Mouse (Mus musculus): ENCODE data around the gene Aldh16a1.
A peak's percentile ranks its signal among the peaks of the same experiment; 100 is the strongest.
"Not testable (repeated sequence)": the region's sequence is repeated elsewhere in the genome, so short reads cannot be mapped to it uniquely, and the experiment has no call there.

Gene Aldh16a1

GRCm38 (mm10) chr7:45179469-45179868, 25.1 kb upstream of the Aldh16a1 start, which contains the start of gene Gfy:
Gene Gfy, minus strand, starts transcription at chr7:45179569.
- no peak for DNase-seq (ENCODE audit: low spot score in 2 of 2)

DNA sequence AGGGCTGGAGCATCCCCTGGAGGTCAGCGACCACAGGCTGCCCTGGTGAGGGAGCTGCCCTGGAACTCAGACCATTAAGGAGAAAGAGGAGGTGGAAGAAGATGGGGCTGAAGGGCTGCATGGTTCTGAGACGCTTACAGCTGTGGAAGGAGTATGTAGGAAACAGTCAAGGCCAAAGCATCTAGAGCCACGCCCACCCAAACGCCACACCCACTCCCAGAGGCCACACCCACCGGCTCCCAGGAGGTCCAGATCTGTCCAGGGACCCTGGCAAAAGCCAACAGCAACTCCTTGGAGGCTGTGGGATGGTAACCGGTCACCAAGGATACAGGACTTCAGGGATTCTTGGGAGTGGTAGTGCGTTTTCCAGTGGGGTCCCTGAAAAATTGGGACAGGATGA, 24.2 kb upstream of the Aldh16a1 start:
- DNase-seq (ENCODE audit: low spot score in 2 of 2) = no peak

GRCm38 (mm10) chr7:45176356-45176755, 22.0 kb upstream of the Aldh16a1 start:
- DNase-seq (ENCODE audit: low spot score in 2 of 2) = no peak

DNA sequence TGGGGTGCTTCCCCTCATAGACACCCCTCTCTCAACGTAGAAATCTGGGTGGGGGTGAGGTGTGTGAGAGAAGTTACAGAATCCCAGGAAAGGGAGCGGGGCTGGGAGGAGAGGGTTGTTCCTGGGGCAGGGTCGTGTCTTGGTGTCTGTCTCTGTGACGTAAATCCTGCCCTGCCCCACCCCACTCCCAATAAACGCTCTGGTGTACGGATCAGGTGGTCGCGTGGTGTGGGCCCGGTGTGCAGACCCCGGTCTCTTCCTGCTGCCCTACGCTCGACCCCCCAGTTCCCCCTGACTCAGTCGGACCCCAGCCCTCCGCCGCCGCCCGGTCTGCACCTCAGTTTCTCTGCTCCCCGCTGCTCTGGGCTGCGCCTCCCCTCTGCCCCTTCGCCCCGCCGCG, 21.5 kb upstream of the Aldh16a1 start:
- no peak for DNase-seq (ENCODE audit: low spot score in 2 of 2)

GRCm38 (mm10) chr7:45175398-45175797, 21.0 kb upstream of the Aldh16a1 start:
- DNase-seq (ENCODE audit: low spot score in 2 of 2) = no peak

- no peak for DNase-seq (ENCODE audit: low spot score in 2 of 2)
Measured at GRCm38 (mm10) chr7:45174567-45175280, 20.3 kb upstream of the Aldh16a1 start.

DNA sequence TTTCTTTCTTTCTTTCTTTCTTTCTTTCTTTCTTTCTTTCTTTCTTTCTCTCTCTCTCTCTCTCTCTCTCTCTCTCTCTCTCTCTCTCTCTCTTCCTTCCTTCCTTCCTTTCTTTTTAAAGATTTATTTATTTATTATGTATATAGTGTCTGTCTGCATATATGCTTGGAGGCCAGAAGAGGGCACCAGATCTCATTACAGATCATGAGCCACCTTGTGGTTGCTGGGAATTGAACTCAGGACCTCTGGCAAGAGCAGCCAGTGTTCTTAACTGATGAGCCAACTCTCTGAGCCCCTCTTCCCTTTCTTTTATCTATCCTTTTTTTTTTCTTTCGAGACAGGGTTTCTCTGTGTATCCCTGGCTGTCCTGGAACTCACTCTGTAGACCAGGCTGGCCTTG, 19.4 kb upstream of the Aldh16a1 start:
- DNase-seq (ENCODE audit: low spot score in 2 of 2) = not testable (repeated sequence)

DNA sequence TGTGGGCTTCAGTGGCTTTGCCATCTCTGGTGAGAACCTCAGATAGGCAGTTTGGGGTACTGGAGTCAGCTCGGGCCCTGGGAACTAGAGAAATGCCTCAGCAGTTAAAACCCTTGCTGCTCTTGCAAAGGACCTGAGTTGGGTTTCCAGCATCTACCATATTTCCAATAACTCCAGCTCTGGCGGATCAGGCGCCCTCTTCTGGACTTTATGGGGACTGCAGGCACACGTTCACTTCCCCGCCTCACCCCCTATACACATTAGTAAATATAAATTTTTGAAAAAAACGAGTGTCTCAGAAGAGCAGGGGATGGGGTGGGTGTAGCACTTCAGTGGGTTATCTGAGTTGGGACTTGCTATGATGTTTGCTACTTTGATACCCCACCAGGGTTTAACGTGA, 18.6 kb upstream of the Aldh16a1 start:
- no peak for DNase-seq (ENCODE audit: low spot score in 2 of 2)

GRCm38 (mm10) chr7:45169495-45169894, 15.1 kb upstream of the Aldh16a1 start:
- DNase-seq (ENCODE audit: low spot score in 2 of 2) = no peak

GRCm38 (mm10) chr7:45168656-45169055, 14.3 kb upstream of the Aldh16a1 start:
- no peak for DNase-seq (ENCODE audit: low spot score in 2 of 2)

GRCm38 (mm10) chr7:45167761-45168445, 13.5 kb upstream of the Aldh16a1 start:
- no peak for DNase-seq (ENCODE audit: low spot score in 2 of 2)

DNA sequence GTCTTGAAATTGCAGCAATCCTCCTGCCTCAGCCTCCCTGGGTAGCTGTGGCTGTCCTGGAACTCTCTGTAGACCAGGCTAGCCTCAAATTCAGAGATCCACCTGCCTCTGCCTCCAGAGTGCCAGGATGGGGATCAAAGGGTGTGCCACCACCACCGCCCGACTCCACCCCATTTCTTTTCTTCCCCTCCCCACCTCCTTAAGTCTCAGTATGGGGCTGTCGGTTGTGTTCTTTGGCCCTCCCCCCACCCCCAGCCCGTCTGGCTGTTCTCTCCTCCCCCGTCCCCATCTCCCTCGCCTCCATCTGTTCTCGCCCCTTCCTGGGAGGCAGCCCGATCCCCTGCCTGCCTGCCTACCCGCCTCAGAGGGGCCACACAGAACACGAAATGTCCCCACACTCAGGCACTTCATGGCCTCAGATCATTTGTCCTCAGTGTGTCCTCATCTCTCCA, 12.6 kb upstream of the Aldh16a1 start:
- no peak for DNase-seq (ENCODE audit: low spot score in 2 of 2)

DNA sequence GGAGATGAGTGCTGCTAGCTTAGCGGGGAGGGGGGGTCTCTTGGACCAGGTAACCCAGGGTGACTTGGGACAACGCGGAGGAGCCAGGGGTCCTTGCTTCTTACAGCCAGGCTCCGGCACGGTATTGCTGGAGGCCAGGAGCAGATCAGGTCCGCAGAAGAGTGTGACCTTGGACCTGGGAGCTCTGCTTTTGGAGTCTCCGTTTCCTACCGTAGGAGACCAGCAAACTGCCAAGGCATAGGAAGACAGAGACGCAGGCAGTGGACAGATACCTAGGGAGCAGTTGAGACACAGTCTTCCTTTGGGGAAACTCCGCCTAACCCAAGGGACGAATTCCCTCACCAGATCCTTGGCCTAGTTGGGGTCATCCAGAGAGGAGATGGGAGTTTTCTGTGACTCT, 11.3 kb upstream of the Aldh16a1 start:
- no peak for DNase-seq (ENCODE audit: low spot score in 2 of 2)

DNA sequence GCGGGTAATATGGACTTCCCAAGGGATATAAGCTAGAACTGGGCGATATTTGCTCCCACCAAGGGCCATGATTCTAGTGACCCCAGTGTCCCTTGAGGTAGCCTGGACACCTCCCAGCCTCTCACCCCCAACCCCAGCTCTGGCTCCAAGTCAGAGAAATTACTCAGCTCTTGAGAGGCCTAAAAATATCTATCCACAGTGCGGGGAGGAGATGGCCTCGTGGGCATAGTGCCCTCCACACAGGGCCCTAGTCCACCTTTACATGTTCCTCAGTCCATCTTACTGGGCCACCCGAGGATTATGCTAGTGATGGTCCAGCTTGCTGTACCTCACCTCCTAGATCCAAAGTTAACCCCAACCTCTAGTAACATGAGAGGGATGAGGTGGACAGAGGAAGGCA, 10.4 kb upstream of the Aldh16a1 start:
- DNase-seq (ENCODE audit: low spot score in 2 of 2) = no peak

DNA sequence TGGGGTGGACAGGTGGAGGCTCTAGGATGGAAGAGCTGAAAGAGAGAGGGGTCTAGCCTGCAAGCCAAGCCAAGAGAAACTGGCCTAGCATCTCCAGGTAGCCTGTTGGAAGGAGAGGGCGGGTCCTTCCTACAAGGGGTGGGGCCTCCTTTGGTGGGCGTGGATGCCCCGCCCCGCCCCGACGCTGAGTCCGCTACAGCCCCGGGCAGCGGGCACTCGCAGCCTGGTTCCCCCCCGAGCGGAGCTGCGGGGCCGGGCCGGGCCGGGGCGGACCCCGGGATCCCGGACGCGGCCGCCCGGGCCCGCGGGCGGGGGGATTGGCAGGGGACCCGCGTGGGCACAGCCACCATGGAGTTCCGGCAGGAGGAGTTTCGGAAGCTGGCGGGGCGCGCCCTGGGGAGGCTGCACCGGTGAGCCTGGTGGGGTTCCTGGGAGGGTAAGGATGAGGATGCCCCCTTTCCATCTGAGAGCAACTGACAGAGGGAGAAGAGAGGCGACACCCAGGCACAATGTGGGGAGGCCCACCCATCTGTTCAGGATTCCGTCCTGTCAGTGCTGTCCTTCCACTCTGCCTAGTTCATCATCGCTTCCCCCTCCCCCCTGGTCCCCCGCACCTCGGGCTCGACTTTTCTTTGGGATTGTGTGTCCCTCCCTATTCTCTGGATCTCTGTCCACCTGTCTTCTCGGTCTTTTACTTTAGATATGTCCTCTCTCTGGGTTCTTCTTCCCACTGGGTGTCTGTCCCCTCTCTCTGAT, 9.5 kb upstream of the Aldh16a1 start, which contains the start of gene Slc17a7:
Gene Slc17a7 (plus strand): TSS at position 215 of the 756 bp plus-strand sequence.
- no peak for DNase-seq (ENCODE audit: low spot score in 2 of 2)

- no peak for DNase-seq (ENCODE audit: low spot score in 2 of 2)
Measured at GRCm38 (mm10) chr7:45162996-45163615, 8.7 kb upstream of the Aldh16a1 start.

- DNase-seq (ENCODE audit: low spot score in 2 of 2) = no peak
Measured at GRCm38 (mm10) chr7:45162551-45162950, 8.2 kb upstream of the Aldh16a1 start.

DNA sequence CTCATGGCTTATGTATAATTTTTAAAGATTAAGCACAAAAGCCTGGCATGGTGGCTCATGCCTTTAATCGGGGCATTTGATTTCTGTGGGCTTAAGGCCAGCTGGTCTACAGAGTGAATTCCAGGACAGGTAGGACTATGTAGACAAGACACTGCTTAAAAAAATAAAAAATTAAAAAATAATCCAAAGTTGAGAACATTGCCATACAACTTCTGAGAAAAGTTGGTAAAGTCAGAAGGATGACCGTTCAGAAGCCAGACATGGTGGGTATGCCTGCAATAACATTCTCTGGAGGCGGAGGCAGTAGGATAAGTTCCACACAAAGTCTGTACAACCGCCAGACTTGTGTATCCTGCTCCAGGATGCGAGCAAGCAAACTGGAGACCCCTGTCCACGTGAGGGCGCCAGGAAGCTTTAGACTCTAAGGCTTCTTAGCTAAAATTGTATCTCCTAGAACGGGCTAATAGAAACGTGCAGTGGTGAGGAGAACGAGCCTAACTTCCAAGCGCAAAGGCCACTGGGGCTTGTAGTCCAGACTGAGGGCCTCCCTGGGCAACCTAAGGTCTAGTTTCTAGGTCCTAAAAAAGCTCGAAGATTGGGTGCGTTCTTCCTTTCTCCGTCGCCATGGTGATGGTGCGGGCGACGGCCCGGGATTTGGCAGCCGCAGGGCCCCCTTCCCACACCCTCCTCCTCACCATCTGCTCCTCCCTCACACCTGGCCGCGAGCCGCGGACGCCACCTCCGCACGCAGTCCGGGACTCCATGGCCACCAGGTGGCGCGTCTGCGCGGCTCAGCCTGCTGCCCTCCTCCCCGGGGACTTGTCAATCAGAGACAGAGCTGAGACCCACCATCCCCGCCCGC, 7.5 kb upstream of the Aldh16a1 start:
- peak; percentile 91 to 97 for DNase-seq (ENCODE audit: low spot score in 2 of 2)

GRCm38 (mm10) chr7:45160866-45161265, 6.5 kb upstream of the Aldh16a1 start:
- no peak for DNase-seq (ENCODE audit: low spot score in 2 of 2)

- no peak for DNase-seq (ENCODE audit: low spot score in 2 of 2)
Measured at GRCm38 (mm10) chr7:45160316-45160800, 6.0 kb upstream of the Aldh16a1 start.

GRCm38 (mm10) chr7:45158991-45159390, 4.6 kb upstream of the Aldh16a1 start:
- DNase-seq (ENCODE audit: low spot score in 2 of 2) = no peak
